Mouse (Mus musculus) olfactory bulb, adult 2 months (tissue): ENCODE data around the gene Dnajc16.

Experiments used
- CTCF ChIP-seq: fragments of 200-500 bp; IDR thresholded peaks from 2 replicates; pipeline ENCODE4 v1.5.1; 2012; ENCODE audit warnings: low read depth, mild to moderate bottlenecking, low read length, moderate library complexity; ENCODE audit not compliant: insufficient read depth
- POLR2A ChIP-seq: fragments of 200-500 bp; IDR thresholded peaks from 2 replicates; pipeline ENCODE4 v1.6.1; 2012; ENCODE audit warnings: mild to moderate bottlenecking, low read depth, low read length, moderate library complexity; ENCODE audit not compliant: insufficient read depth

GRCm38 (mm10) chr4:141724594-141724993, 66.1 kb downstream of the Dnajc16 start:
- TF ChIP-seq CTCF = no peak
- TF ChIP-seq POLR2A = no peak
